Mouse (Mus musculus) cerebellum, adult 11-12 months (tissue): ENCODE data around the gene S100a8.

Experiments used
- DNase-seq: peaks from one replicate; pipeline ENCODE4 v3.0.0; 2022

S100a8 gene

GRCm38 (mm10) chr3:90683929-90684328, 15.2 kb downstream of the S100a8 start:
- DNase-seq: no peak

DNA sequence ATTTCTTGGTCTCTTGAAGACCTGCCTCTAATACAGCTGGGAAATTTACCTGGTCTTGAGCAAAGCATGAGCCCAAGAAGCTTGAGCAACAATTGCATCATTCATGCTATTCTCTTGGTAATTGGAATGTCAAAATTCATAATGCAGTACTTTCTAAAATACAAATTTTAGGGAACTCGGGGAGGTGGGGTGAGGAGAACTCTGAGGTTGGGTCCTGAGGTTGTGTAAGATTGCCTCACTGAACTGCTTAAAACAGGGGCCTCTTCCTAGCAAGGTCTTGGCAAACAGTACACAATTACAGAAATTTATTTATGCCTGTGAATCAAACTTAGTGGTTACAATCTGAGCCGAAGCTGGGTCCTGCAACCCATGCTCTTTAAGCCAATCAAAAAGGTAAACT, 18.1 kb downstream of the S100a8 start:
- no peak for DNase-seq

DNA sequence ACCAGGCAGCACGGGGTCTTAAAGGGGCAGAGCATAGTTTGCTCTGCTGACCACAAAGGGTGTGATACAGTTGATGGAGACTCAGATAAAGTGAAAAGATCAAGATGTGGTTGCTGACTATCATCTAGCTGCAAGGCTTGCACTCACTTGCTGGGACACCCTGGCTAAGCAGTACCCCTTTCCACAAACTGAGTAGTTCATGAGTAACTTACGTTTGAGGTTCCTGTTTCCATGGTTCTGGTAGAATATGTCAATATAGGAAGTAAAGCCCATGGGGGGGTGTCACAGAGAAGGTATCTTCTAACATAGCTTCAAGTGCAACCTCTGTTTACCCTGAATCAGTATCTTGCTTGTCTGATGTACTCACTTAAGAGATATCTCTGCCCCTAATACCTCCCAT, 24.7 kb downstream of the S100a8 start:
- no peak for DNase-seq

- no peak for DNase-seq
Observed at GRCm38 (mm10) chr3:90695613-90696012, 26.8 kb downstream of the S100a8 start, which contains the start of gene S100a9. S100a9 (minus strand) TSS chr3:90695721.

- DNase-seq: no peak
Observed at GRCm38 (mm10) chr3:90702244-90702643, 33.5 kb downstream of the S100a8 start.

DNA sequence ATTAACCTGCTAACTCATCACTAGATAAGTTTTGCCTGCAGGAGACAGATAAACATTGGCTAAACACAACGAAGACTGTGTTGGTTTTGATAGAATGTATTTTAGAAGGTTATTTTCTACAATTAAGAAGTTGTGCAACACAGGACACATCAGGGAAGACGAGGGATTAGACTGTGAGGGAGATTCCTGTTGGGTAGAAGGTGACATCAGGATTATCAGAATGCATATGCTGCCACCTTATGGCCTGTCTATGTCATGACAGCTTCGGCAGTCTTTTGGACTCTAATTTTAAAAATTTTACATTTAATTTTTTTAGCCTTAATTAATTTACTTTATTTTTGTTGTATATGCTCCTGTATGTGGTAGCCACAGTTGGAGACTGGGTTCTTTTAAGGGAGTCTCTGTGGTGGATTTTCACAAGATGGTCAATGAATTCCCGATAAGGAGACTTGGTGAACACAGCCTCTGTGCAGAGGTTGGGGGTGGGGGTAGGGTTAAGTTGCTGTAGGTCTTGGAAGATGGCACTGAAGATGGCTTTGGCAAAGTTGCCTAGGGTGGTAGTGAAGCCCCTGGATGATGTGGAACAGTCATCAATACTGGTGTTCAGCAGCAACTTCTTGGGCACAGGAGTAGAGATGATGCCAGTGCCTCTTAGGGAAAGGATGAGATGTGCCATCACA, 39.9 kb downstream of the S100a8 start:
- DNase-seq: no peak

GRCm38 (mm10) chr3:90709591-90710460, 41.0 kb downstream of the S100a8 start:
- peak; percentile 40 for DNase-seq
